Mouse (Mus musculus) heart, embryonic 14.5 days (tissue): ENCODE results near the gene Saysd1. TPM values are rescaled to one million over a fixed set of nuclear protein-coding genes. Genes with fewer than 3 reads are reported as not detected.
"Not testable (repeated sequence)": the region's sequence is repeated elsewhere in the genome, so short reads cannot be mapped to it uniquely, and the experiment has no call there.

Source experiments
- ATAC-seq: fragments of 200-750 bp; cut with Nextera tagmentation; 2 replicates; pipeline ENCODE4 v1.8.0; 2017; ENCODE audit warnings: low read depth, moderate TSS enrichment; ENCODE audit not compliant: insufficient number of reproducible peaks, insufficient read depth, low FRiP score
- H3K27ac ChIP-seq, 2 experiments: fragments of 200-500 bp in 1 of 2; fragments of 300-500 bp in 1 of 2; sonication (generic) in 1 of 2; replicated peaks in 1 of 2; 2 replicates each; pipeline ENCODE4 v1.5.1; 2012 to 2014; ENCODE audit warnings: low read depth in 2 of 2, low read length in 2 of 2, control low read depth in 1 of 2, mild to moderate bottlenecking in 1 of 2, mixed read lengths in 1 of 2; ENCODE audit not compliant: control insufficient read depth in 1 of 2, insufficient read depth in 1 of 2
- H3K27me3 ChIP-seq: fragments of 300-500 bp; sonication (generic); 2 replicates; pipeline ENCODE4 v1.6.1; 2014; ENCODE audit warnings: mild to moderate bottlenecking, low read length, control low read depth; ENCODE audit not compliant: control insufficient read depth, insufficient read depth
- H3K36me3 ChIP-seq: fragments of 300-500 bp; sonication (generic); 2 replicates; pipeline ENCODE4 v1.6.1; 2014; ENCODE audit warnings: mild to moderate bottlenecking, control low read depth, low read length, mixed read lengths; ENCODE audit not compliant: control insufficient read depth, insufficient read depth
- H3K4me1 ChIP-seq, 2 experiments: fragments of 200-500 bp in 1 of 2; fragments of 300-500 bp in 1 of 2; sonication (generic) in 1 of 2; 2 replicates each; pipeline ENCODE4 v1.6.1; 2012 to 2014; ENCODE audit warnings: low read length in 2 of 2, control low read depth in 1 of 2, mixed read lengths in 1 of 2; ENCODE audit not compliant: control insufficient read depth in 2 of 2, insufficient read depth in 2 of 2
- H3K4me2 ChIP-seq: fragments of 300-500 bp; sonication (generic); 2 replicates; pipeline ENCODE4 v1.6.1; 2014; ENCODE audit warnings: mild to moderate bottlenecking, low read length
- H3K4me3 ChIP-seq, 2 experiments: fragments of 200-500 bp in 1 of 2; fragments of 300-500 bp in 1 of 2; sonication (generic) in 1 of 2; 2 replicates each; pipeline ENCODE4 v1.5.1; 2012 to 2014; ENCODE audit warnings: low read length in 2 of 2, mild to moderate bottlenecking in 2 of 2, control low read depth in 1 of 2, low read depth in 1 of 2, moderate library complexity in 1 of 2; ENCODE audit not compliant: control insufficient read depth in 1 of 2, insufficient read depth in 1 of 2
- H3K9ac ChIP-seq: fragments of 300-500 bp; sonication (generic); 2 replicates; pipeline ENCODE4 v1.6.1; 2014; ENCODE audit warnings: mild to moderate bottlenecking, low read length
- H3K9me3 ChIP-seq: fragments of 300-500 bp; sonication (generic); 2 replicates; pipeline ENCODE4 v1.6.1; 2016; ENCODE audit warnings: low read length, control low read depth; ENCODE audit not compliant: control insufficient read depth
- WGBS: fragments of 180-500 bp; shearing (Covaris S2); extraction: QIAGEN DNeasy Blood & Tissue Kit; methylation state at CpG from one replicate; pipeline ENCODE4 v1.1.7; 2014; 5-methylcytosine and 5-hydroxymethylcytosine counted together
- polyA plus RNA-seq: library from polyadenylated mRNA; unstranded; fragments of >200 nt; fragmentation: Nextera tagmentation; extraction: Ambion mirVana; gene quantifications from 2 replicates; pipeline ENCODE4 v1.2.1, GENCODE M21; 2014

The Saysd1 gene
- polyA plus RNA-seq, 1 experiment from 2014 or later, result 12.4 TPM

- H3K4me3 ChIP-seq, result no peak overlapping the region
- H3K9ac ChIP-seq, result no peak overlapping the region
- no peak overlapping the region for H3K4me2 ChIP-seq
- WGBS, result 34% methylated on average over 2 of the region's 2 CpGs
- H3K4me1 ChIP-seq, result peaks cover 0 to 6% of the 10 kb centered on the region in 2 experiments; a peak in 3 of 4 replicates
- H3K27me3 ChIP-seq, result no peaks in the 10 kb centered on the region
- H3K9me3 ChIP-seq, result no peaks in the 10 kb centered on the region
- ATAC-seq, result no peak
- no peaks in the 10 kb centered on the region for H3K36me3 ChIP-seq
- H3K27ac ChIP-seq, result no peak overlapping the region
Observed at GRCm38 (mm10) chr14:20041836-20042235, 96.5 kb downstream of the Saysd1 start.

- no peaks in the 10 kb centered on the region for H3K27me3 ChIP-seq
- no peak overlapping the region for H3K4me2 ChIP-seq
- peaks cover 3 to 11% of the 10 kb centered on the region in 2 experiments; a peak in 3 of 4 replicates for H3K4me1 ChIP-seq
- H3K36me3 ChIP-seq, result no peaks in the 10 kb centered on the region
- H3K27ac ChIP-seq, result no peak overlapping the region
- no peaks in the 10 kb centered on the region for H3K9me3 ChIP-seq
- WGBS, result 88% methylated on average over 4 of the region's 4 CpGs
- H3K9ac ChIP-seq, result no peak overlapping the region
- H3K4me3 ChIP-seq, result no peak overlapping the region
- no peak for ATAC-seq
Observed at GRCm38 (mm10) chr14:20040976-20041375, 97.4 kb downstream of the Saysd1 start.

- Histone ChIP-seq H3K27me3 (no peaks in the 10 kb centered on the region), H3K36me3 (no peaks in the 10 kb centered on the region), H3K4me2 (no peak overlapping the region), H3K9ac (no peak overlapping the region), H3K4me1 (peaks cover 11 to 21% of the 10 kb centered on the region in 2 experiments), H3K9me3 (no peaks in the 10 kb centered on the region), H3K27ac (no peak overlapping the region), H3K4me3 (no peak overlapping the region)
- WGBS, result 83% methylated on average over 2 of the region's 2 CpGs
- ATAC-seq, result no peak
Observed at GRCm38 (mm10) chr14:20039795-20040194, 98.5 kb downstream of the Saysd1 start.

- WGBS, result 72% methylated on average over 1 of the region's 3 CpGs
- no peaks in the 10 kb centered on the region for H3K27me3 ChIP-seq
- H3K4me1 ChIP-seq, result peaks cover 23 to 31% of the 10 kb centered on the region in 2 experiments
- no peaks in the 10 kb centered on the region for H3K36me3 ChIP-seq
- no peak for ATAC-seq
- H3K4me2 ChIP-seq, result no peak overlapping the region
- H3K9me3 ChIP-seq, result no peaks in the 10 kb centered on the region
- H3K9ac ChIP-seq, result no peak overlapping the region
- no peak overlapping the region for H3K27ac ChIP-seq
- H3K4me3 ChIP-seq, result no peak overlapping the region
Observed at GRCm38 (mm10) chr14:20032738-20033116, 105.6 kb downstream of the Saysd1 start.

GRCm38 (mm10) chr14:20032016-20032737 lies 106.2 kb downstream of the Saysd1 start:
- ATAC-seq, result no peak
- Histone ChIP-seq H3K9me3 (no peaks in the 10 kb centered on the region), H3K27ac (no peak overlapping the region), H3K4me1 (peaks cover 23 to 31% of the 10 kb centered on the region in 2 experiments), H3K4me2 (no peak overlapping the region), H3K4me3 (no peak overlapping the region), H3K9ac (no peak overlapping the region), H3K36me3 (no peaks in the 10 kb centered on the region), H3K27me3 (no peaks in the 10 kb centered on the region)
- WGBS, result 80% methylated on average over 19 of the region's 19 CpGs

- Histone ChIP-seq H3K27me3 (no peaks in the 10 kb centered on the region), H3K27ac (no peak overlapping the region), H3K9me3 (no peaks in the 10 kb centered on the region), H3K9ac (no peak overlapping the region), H3K36me3 (no peaks in the 10 kb centered on the region), H3K4me1 (peaks cover 13 to 20% of the 10 kb centered on the region in 2 experiments), H3K4me3 (no peak overlapping the region), H3K4me2 (no peak overlapping the region)
- no peak for ATAC-seq
- WGBS, result 40% methylated on average over 3 of the region's 3 CpGs
Observed at GRCm38 (mm10) chr14:20029606-20030005, 108.7 kb downstream of the Saysd1 start.

GRCm38 (mm10) chr14:20027475-20027874 lies 110.9 kb downstream of the Saysd1 start:
- not testable (repeated sequence) for H3K4me2 ChIP-seq, H3K9me3 ChIP-seq, ATAC-seq, H3K4me1 ChIP-seq, H3K27ac ChIP-seq, H3K9ac ChIP-seq, H3K36me3 ChIP-seq, H3K27me3 ChIP-seq, H3K4me3 ChIP-seq
- 89% methylated on average over 7 of the region's 7 CpGs for WGBS
